Mouse (Mus musculus) E14TG2a.4 (cell line): ENCODE data around the gene 2210010C04Rik.

Experiments
- CTCF ChIP-seq: conservative IDR thresholded peaks from 2 replicates; pipeline ENCODE4 v1.5.1; 2014; ENCODE audit warnings: low read length
- NANOG ChIP-seq: IDR thresholded peaks from 2 replicates; pipeline ENCODE4 v1.6.1; 2014; ENCODE audit warnings: borderline replicate concordance, low read length, mixed read lengths

GRCm38 (mm10) chr6:41062081-41062480 is 26.8 kb upstream of the 2210010C04Rik start:
- no peak for TF ChIP-seq CTCF
- TF ChIP-seq NANOG = no peak
